Mouse (Mus musculus) layer of hippocampus, postnatal 14 days (tissue): Measurements from ENCODE around the gene Ptger1. TPM values are rescaled to one million over a fixed set of nuclear protein-coding genes. Genes with fewer than 3 reads are reported as not detected.

Experiments used
- total RNA-seq, 2 experiments: library from RNA; stranded (reverse); gene quantifications; 2 replicates each; pipeline ENCODE4 v1.2.3; 2021

Ptger1 gene
- total RNA-seq, 2 experiments from 2014 or later: 1.3 to 1.9 TPM

Other genes with a start within 250 kb of the Ptger1 start
- gene Scoc, start 208.3 kb upstream of the Ptger1 start, total RNA-seq: 100 to 1,000 TPM; 233 TPM
- gene Olfr370, start 130.9 kb upstream of the Ptger1 start, total RNA-seq: not detected
- 100 to 1,000 TPM; 152 to 158 TPM for gene Ndufb7, start 100.0 kb upstream of the Ptger1 start, total RNA-seq
- 100 to 1,000 TPM; 521 to 544 TPM for gene Tecr, start 58.7 kb upstream of the Ptger1 start, total RNA-seq
- gene Dnajb1, start 58.5 kb upstream of the Ptger1 start, total RNA-seq: 10 to 100 TPM; 31.8 to 33.7 TPM
- gene Gipc1, start 14.0 kb upstream of the Ptger1 start, total RNA-seq: 10 to 100 TPM; 77.9 to 78.5 TPM
- gene Pkn1, start 32.5 kb downstream of the Ptger1 start, total RNA-seq: 10 to 100 TPM; 53.6 TPM
- 10 to 100 TPM; 17.9 to 19.2 TPM for gene Ddx39, start 48.5 kb downstream of the Ptger1 start, total RNA-seq
- 10 to 100 TPM; 11.9 to 12.6 TPM for gene Adgre5, start 74.6 kb downstream of the Ptger1 start, total RNA-seq
- 100 to 1,000 TPM; 345 to 352 TPM for gene Adgrl1, start 233.4 kb downstream of the Ptger1 start, total RNA-seq